Mouse (Mus musculus) embryonic facial prominence, embryonic 14.5 days (tissue): ENCODE results near the gene Tdrd12. TPM values are rescaled to one million over a fixed set of nuclear protein-coding genes. Genes with fewer than 3 reads are reported as not detected.
"Not testable (repeated sequence)": the region's sequence is repeated elsewhere in the genome, so short reads cannot be mapped to it uniquely, and the experiment has no call there.

Experiments
- ATAC-seq: fragments of 200-750 bp; cut with Nextera tagmentation; 2 replicates; pipeline ENCODE4 v1.8.0; 2017; ENCODE audit warnings: low read depth, moderate number of reproducible peaks, moderate TSS enrichment
- DNase-seq: peaks from one replicate; pipeline ENCODE4 v3.0.0-alpha.2; 2015; ENCODE audit warnings: low spot score
- H3K27ac ChIP-seq: fragments of 300-500 bp; sonication (generic); replicated peaks from 2 replicates; pipeline ENCODE4 v1.5.1; 2014; ENCODE audit warnings: low read depth, mild to moderate bottlenecking, low read length, moderate library complexity
- H3K27me3 ChIP-seq: fragments of 300-500 bp; sonication (generic); replicated peaks from 2 replicates; pipeline ENCODE4 v1.6.1; 2014; ENCODE audit warnings: low read length; ENCODE audit not compliant: control insufficient read depth, insufficient read depth
- H3K36me3 ChIP-seq: fragments of 300-500 bp; sonication (generic); 2 replicates; pipeline ENCODE4 v1.6.1; 2014; ENCODE audit warnings: low read length, mixed read lengths; ENCODE audit not compliant: control insufficient read depth, insufficient read depth
- H3K4me1 ChIP-seq: fragments of 300-500 bp; sonication (generic); 2 replicates; pipeline ENCODE4 v1.6.1; 2014; ENCODE audit warnings: antibody characterized with exemption, low read length; ENCODE audit not compliant: control insufficient read depth, insufficient read depth
- H3K4me2 ChIP-seq: fragments of 300-500 bp; sonication (generic); 2 replicates; pipeline ENCODE4 v1.6.1; 2014; ENCODE audit warnings: low read depth, mild to moderate bottlenecking, low read length, moderate library complexity, mixed read lengths
- H3K4me3 ChIP-seq: fragments of 300-500 bp; sonication (generic); 2 replicates; pipeline ENCODE4 v1.5.1; 2014; ENCODE audit warnings: low read depth, mild to moderate bottlenecking, low read length
- H3K9ac ChIP-seq: fragments of 300-500 bp; sonication (generic); 2 replicates; pipeline ENCODE4 v1.6.1; 2014; ENCODE audit warnings: low read depth, mild to moderate bottlenecking, low read length, moderate library complexity, mixed read lengths
- H3K9me3 ChIP-seq: fragments of 300-500 bp; sonication (generic); 2 replicates; pipeline ENCODE4 v1.6.1; 2016; ENCODE audit warnings: low read length; ENCODE audit not compliant: control insufficient read depth
- WGBS: fragments of 180-500 bp; shearing (Covaris S2); extraction: QIAGEN DNeasy Blood & Tissue Kit; methylation state at CpG from one replicate; pipeline ENCODE4 v1.1.7; 2014; 5-methylcytosine and 5-hydroxymethylcytosine counted together
- polyA plus RNA-seq: library from polyadenylated mRNA; unstranded; fragments of >200 nt; fragmentation: Nextera tagmentation; extraction: Ambion mirVana; gene quantifications from 2 replicates; pipeline ENCODE4 v1.2.1, GENCODE M21; 2014

The Tdrd12 gene
- polyA plus RNA-seq, 1 experiment from 2014 or later: 0.17 TPM

DNA sequence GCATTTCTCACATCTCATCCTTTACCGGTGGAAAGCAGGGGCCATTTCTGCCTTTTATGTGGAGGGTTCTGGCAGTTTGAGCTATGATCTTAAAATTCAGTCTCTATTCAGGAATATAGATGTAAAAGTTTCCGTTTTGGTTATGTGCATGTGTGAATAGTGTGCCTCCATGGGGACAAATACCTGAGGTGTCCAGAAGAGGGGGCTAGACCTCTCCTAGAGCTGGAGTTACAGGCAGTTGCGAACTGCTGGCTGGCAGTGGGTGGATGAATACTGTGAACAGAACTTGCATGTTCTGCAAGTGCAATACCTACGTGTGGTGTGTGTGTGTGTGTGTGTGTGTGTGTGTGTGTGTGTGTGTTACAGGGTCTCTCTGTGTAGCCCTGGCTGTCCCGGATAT lies 45.2 kb upstream of the Tdrd12 start:
- 72% methylated on average over 5 of the region's 5 CpGs for WGBS
- Histone ChIP-seq H3K9ac (no peak overlapping the region), H3K9me3 (no peaks in the 10 kb centered on the region), H3K4me2 (no peak overlapping the region), H3K36me3 (no peaks in the 10 kb centered on the region), H3K4me3 (no peak overlapping the region), H3K27me3 (peaks cover 38% of the 10 kb centered on the region), H3K4me1 (peaks cover 6% of the 10 kb centered on the region), H3K27ac (no peak overlapping the region)
- DNase-seq (no peak), ATAC-seq (no peak)

DNA sequence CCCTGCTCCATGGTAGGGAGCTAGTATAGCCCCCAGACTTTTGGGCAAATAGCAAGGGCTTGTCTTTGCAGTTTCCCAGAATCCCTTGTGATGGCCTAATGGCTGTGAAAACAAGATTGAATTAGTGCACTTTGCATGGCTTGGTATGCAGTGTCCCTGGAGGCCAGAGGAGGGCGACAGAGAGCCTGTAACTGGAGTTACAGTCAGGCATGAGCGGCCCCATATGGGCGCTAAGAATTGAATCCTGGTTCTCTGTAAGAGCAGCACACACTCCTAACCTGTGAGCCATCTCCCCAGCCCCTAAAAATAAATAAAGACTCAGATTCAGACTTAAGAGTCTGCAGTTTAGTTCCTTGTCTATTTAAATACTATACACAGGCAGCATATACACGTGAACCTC lies 42.3 kb upstream of the Tdrd12 start:
- H3K4me1 ChIP-seq: no peaks in the 10 kb centered on the region
- WGBS: 27% methylated on average over 4 of the region's 4 CpGs
- H3K36me3 ChIP-seq: no peaks in the 10 kb centered on the region
- ATAC-seq (no peak), DNase-seq (peak; percentile 28)
- no peak overlapping the region for H3K4me3 ChIP-seq
- H3K9ac ChIP-seq: no peak overlapping the region
- H3K27me3 ChIP-seq: peaks cover 34% of the 10 kb centered on the region
- H3K9me3 ChIP-seq: no peaks in the 10 kb centered on the region
- H3K4me2 ChIP-seq: no peak overlapping the region
- H3K27ac ChIP-seq: no peak overlapping the region

DNA sequence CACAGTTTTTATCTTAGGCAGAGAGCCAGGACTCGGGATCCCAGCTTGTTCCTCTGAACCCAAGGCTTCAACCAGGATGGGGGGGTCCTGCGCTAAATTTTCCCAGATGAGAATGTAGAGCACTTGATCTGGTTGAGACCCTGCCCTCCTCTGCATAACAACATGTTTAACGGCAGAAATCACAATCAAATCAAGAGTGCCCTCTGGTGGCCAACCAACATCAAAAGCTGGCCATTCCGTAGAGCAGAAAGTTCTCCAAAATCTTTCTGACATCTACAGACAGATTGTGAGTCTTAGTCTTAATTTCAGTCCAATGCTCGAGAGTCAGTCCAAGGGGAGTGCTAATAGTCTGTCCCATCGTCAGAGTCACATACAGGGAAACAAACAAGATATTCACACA lies 33.3 kb upstream of the Tdrd12 start:
- WGBS: 21% methylated on average over 6 of the region's 6 CpGs
- H3K27me3 ChIP-seq: not testable (repeated sequence)

DNA sequence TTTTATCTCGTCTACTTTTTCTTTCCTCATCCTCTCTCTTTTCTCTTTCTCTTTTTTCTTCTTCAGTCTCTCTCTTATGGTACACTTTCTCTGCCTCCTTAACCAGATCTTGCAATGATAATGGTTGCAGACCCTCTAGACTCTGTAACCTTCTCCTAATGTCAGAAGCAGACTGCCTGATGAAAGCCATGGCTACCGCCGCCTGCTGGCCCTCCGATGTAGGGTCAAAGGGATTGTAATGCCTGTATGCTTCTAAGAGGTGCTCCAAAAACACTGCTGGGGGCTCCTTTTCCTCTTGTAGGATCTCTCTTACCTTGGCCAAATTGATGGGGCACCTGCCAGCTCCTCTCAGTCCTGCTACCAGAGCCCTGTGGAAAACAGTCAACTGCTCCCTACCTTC lies 32.2 kb upstream of the Tdrd12 start:
- H3K4me2 ChIP-seq, H3K9me3 ChIP-seq, H3K27ac ChIP-seq, H3K27me3 ChIP-seq, H3K36me3 ChIP-seq, H3K4me1 ChIP-seq, ATAC-seq, H3K4me3 ChIP-seq, DNase-seq, H3K9ac ChIP-seq: not testable (repeated sequence)
- 90% methylated on average over 4 of the region's 4 CpGs for WGBS

More for the DNA sequence above, 33.3 kb upstream of the Tdrd12 start:
- not testable (repeated sequence) for H3K9ac ChIP-seq, H3K4me1 ChIP-seq, ATAC-seq, H3K36me3 ChIP-seq, H3K4me2 ChIP-seq, H3K9me3 ChIP-seq, H3K27ac ChIP-seq, H3K4me3 ChIP-seq, DNase-seq

DNA sequence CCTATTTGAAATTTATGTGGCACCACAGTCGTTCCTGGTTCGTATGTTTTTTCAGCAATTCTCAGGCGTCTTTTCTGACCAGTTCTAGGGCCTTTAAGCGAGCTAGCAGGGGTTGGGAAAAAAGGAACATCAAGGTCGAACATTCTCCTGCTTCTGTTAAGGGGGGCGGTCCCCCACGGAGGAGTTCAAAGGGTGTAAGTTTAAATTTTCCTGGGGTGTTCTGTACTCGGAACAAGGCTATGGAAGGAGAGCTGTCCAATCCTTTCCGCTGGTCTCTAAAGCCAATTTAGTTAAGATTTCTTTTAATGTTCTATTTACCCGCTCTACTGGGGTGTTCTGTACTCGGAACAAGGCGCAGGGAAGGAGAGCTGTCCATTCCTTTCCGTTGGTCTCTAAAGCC lies 28.4 kb upstream of the Tdrd12 start:
- not testable (repeated sequence) for H3K27me3 ChIP-seq, DNase-seq, ATAC-seq, H3K27ac ChIP-seq, H3K36me3 ChIP-seq, H3K4me2 ChIP-seq, H3K9ac ChIP-seq, H3K4me3 ChIP-seq, H3K9me3 ChIP-seq, H3K4me1 ChIP-seq
- 76% methylated on average over 13 of the region's 13 CpGs for WGBS

DNA sequence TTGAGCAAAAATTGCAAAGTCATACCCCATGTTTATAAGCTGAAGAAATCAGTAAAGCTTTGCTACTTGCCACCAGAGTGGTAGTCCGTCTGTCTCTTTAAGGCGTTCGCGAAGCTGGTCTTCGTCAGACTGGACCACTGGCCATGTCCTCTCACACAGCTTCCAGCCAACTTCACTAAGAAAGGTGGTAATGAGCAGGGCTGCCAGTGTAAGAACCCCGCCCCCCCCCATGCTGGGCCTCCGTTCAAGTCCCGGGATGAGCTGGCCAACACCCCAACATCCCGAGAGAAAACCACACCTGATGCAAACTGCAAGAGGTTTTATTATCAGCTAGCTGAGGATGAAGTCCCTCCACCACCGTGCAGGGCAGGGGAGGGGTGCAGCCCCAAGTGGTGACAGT lies 27.3 kb upstream of the Tdrd12 start:
- not testable (repeated sequence) for ATAC-seq, H3K9me3 ChIP-seq, H3K9ac ChIP-seq, H3K4me1 ChIP-seq, H3K27ac ChIP-seq, DNase-seq, H3K36me3 ChIP-seq, H3K27me3 ChIP-seq, H3K4me3 ChIP-seq, H3K4me2 ChIP-seq
- 80% methylated on average over 10 of the region's 10 CpGs for WGBS

DNA sequence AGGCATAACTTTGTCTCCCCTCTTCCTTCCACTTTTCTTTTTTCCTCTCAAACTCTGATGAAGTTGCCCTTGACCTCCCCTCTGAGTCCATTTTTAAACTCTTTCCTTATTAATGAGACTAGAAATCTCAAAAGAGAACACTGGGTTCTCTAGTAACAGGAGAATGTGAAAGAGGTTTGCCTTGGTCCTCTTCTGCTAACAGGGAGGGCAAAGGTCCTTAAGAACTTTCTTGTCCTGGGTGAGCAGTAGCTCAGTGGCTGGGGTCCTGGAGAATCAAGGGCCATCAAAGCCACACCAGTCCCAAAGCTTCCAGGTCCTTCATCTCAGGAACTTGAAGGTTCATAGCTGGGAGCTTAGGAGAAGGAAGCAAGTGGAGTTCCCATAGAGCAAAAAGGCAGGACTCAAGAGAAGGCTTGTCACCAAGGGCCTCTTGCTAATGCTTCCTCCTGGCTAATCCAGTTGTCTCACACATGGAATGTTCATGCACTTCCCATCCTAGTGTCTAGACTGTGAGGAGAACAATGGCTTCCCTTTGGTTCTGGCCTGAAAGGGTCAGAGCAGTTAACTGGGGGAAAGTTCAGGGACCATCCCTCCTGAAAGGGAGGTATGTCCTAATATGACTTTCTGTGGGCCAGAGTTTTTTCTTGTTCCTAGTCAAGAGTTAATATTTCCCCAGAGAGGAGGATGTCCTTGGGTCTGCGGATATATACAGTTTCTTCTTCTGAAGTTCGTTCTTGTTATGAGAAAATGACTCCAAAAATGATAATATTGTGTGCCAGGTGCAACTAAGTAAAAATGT lies 26.7 kb upstream of the Tdrd12 start:
- no peak overlapping the region for H3K27ac ChIP-seq
- DNase-seq: no peak

DNA sequence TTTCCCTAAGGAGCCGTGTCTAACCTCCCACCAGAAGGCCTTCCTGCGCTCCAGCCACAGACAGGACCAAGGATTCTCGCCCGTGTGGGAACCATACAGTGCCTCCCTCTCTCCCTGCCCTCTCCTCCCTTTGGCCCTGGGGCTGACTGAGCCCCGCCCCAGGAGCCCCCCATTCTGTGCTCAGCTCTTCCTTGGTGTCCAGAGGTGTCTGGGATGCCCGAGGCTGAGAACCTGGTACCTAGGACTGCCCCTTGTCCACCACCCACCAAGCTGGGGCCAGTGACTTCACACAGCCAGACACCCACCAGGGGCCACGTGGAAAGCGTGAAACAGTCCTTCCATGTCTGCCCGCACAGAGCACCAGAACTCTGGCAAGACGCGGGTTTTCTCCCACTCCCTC lies 25.5 kb upstream of the Tdrd12 start:
- Histone ChIP-seq H3K4me2 (no peak overlapping the region), H3K4me1 (no peaks in the 10 kb centered on the region), H3K27me3 (no peaks in the 10 kb centered on the region), H3K27ac (no peak overlapping the region), H3K4me3 (no peak overlapping the region), H3K9me3 (no peaks in the 10 kb centered on the region), H3K36me3 (no peaks in the 10 kb centered on the region), H3K9ac (no peak overlapping the region)
- 66% methylated on average over 11 of the region's 11 CpGs for WGBS
- no peak for ATAC-seq
- DNase-seq: no peak

More for the DNA sequence above, 26.7 kb upstream of the Tdrd12 start:
- no peak overlapping the region for H3K4me2 ChIP-seq
- no peaks in the 10 kb centered on the region for H3K9me3 ChIP-seq
- H3K9ac ChIP-seq: no peak overlapping the region
- 77% methylated on average over 2 of the region's 2 CpGs for WGBS
- H3K4me3 ChIP-seq: no peak overlapping the region
- no peaks in the 10 kb centered on the region for H3K27me3 ChIP-seq
- no peaks in the 10 kb centered on the region for H3K4me1 ChIP-seq
- ATAC-seq: no peak
- no peaks in the 10 kb centered on the region for H3K36me3 ChIP-seq

DNA sequence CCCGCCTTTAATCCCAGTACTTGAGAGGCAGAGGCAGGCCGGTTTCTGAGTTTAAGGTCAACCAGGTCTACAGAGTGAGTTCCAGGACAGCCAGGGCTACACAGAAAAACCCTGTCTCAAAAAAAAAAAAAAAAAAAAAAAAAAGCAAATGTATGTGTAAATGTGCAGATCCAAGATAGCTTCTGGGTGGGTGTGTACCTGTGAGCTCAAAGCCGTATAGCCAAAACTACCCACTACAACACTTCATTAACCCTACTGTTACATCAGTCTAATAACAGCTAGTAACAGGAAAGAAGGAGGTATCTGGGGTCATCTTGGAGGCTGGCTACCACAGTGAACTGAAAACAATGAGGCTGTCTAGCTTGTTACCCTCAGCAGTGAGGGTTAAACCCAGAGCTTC lies 22.3 kb upstream of the Tdrd12 start:
- ATAC-seq: no peak
- 83% methylated on average over 3 of the region's 3 CpGs for WGBS
- DNase-seq: no peak
- Histone ChIP-seq H3K4me3 (no peak overlapping the region), H3K9me3 (no peaks in the 10 kb centered on the region), H3K27ac (no peak overlapping the region), H3K27me3 (no peaks in the 10 kb centered on the region), H3K4me2 (no peak overlapping the region), H3K36me3 (no peaks in the 10 kb centered on the region), H3K4me1 (peaks cover 5% of the 10 kb centered on the region; the same call in 1 of the 2 replicates), H3K9ac (no peak overlapping the region)
